Mouse (Mus musculus) liver, embryonic 11.5 days (tissue): ENCODE data around the gene Mroh8. TPM values are rescaled to one million over a fixed set of nuclear protein-coding genes. Genes with fewer than 3 reads are reported as not detected.

Experiments
- ATAC-seq: fragments of 200-750 bp; cut with Nextera tagmentation; replicated peaks from 2 replicates; pipeline ENCODE4 v1.8.0; 2017; ENCODE audit warnings: moderate number of reproducible peaks, mild to moderate bottlenecking, moderate TSS enrichment, moderate library complexity; ENCODE audit not compliant: low FRiP score
- DNase-seq: peaks from one replicate; pipeline ENCODE4 v3.0.0-alpha.2; 2017; ENCODE audit warnings: low spot score
- H3K27ac ChIP-seq: fragments of 300-500 bp; sonication (generic); 2 replicates; pipeline ENCODE4 v1.5.1; 2014; ENCODE audit warnings: mild to moderate bottlenecking, low read depth, low read length, control low read depth
- H3K27me3 ChIP-seq: fragments of 300-500 bp; sonication (generic); replicated peaks from 2 replicates; pipeline ENCODE4 v1.6.1; 2014; ENCODE audit warnings: low read length, mixed read lengths; ENCODE audit not compliant: control insufficient read depth, insufficient read depth
- H3K36me3 ChIP-seq: fragments of 300-500 bp; sonication (generic); 2 replicates; pipeline ENCODE4 v1.6.1; 2014; ENCODE audit warnings: mild to moderate bottlenecking, low read length, moderate library complexity, mixed read lengths; ENCODE audit not compliant: control insufficient read depth, insufficient read depth
- H3K4me1 ChIP-seq: fragments of 300-500 bp; sonication (generic); replicated peaks from 2 replicates; pipeline ENCODE4 v1.6.1; 2014; ENCODE audit warnings: low read length, mixed read lengths; ENCODE audit not compliant: control insufficient read depth, insufficient read depth
- H3K4me2 ChIP-seq: fragments of 300-500 bp; sonication (generic); 2 replicates; pipeline ENCODE4 v1.6.1; 2014; ENCODE audit warnings: mild to moderate bottlenecking, control low read depth, moderate library complexity
- H3K4me3 ChIP-seq: fragments of 300-500 bp; sonication (generic); 2 replicates; pipeline ENCODE4 v1.5.1; 2014; ENCODE audit warnings: low read depth, low read length, control low read depth
- H3K9ac ChIP-seq: fragments of 300-500 bp; sonication (generic); 2 replicates; pipeline ENCODE4 v1.6.1; 2014; ENCODE audit warnings: low read depth, low read length, control low read depth
- H3K9me3 ChIP-seq: fragments of 300-500 bp; sonication (generic); 2 replicates; pipeline ENCODE4 v1.6.1; 2016; ENCODE audit warnings: low read length, inconsistent platforms, mixed read lengths; ENCODE audit not compliant: control insufficient read depth
- WGBS: fragments of 180-500 bp; shearing (Covaris S2); extraction: QIAGEN DNeasy Blood & Tissue Kit; methylation state at CpG from one replicate; pipeline ENCODE4 v1.1.7; 2014; 5-methylcytosine and 5-hydroxymethylcytosine counted together
- polyA plus RNA-seq: library from polyadenylated mRNA; unstranded; fragments of >200 nt; fragmentation: Nextera tagmentation; extraction: Ambion mirVana; gene quantifications from 2 replicates; pipeline ENCODE4 v1.2.1, GENCODE M21; 2014

The Mroh8 gene
- polyA plus RNA-seq, 1 experiment from 2014 or later: 0.29 TPM

DNA sequence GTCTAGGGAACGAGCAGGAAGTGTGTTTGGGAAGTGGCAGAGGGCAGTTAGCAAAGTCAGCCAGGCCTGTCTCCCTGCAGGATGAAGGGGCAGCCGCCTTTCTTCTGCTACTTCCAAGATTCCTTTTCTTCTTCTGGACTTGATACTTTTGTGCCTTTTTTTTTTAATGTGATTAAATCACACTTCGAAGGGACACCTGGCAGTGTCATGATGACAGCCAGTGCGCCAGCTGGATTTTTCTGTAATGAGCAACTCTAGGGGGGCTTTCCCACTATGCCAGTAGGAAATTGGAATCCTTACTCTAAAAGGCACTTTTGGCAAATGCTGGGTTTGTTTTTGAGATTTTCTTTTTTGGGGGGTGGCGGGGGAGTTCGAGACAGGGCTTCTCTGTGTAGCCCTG, 36.1 kb upstream of the Mroh8 start:
- no peak overlapping the region for H3K27ac ChIP-seq
- peaks cover 63% of the 10 kb centered on the region for H3K36me3 ChIP-seq
- no peaks in the 10 kb centered on the region for H3K4me1 ChIP-seq
- H3K4me2 ChIP-seq: no peak overlapping the region
- WGBS: 88% methylated on average over 6 of the region's 6 CpGs
- no peak overlapping the region for H3K4me3 ChIP-seq
- H3K9ac ChIP-seq: no peak overlapping the region
- H3K27me3 ChIP-seq: no peaks in the 10 kb centered on the region
- ATAC-seq: no peak
- H3K9me3 ChIP-seq: no peaks in the 10 kb centered on the region
- DNase-seq: no peak

DNA sequence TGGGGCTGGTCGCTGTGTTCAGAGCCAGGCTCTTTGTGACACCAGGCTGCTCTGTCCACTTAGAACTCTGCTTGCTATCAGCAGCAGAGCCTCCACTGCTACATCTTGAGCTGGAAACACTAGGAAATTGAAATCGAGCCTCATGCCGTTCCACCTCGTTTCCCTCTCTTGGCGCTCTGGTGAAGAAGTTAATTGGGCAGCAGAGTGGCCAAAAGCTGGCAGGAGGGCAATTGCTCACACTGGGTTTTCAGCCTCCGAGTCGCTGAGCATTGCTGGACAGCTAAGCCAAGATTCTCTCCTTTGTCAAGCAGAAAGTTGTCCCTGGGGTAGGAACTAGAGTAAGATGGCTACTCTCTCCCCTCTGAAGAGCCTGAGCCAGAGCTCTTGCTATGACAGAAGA, 35.0 kb upstream of the Mroh8 start:
- Histone ChIP-seq H3K4me3 (no peak overlapping the region), H3K4me2 (no peak overlapping the region), H3K4me1 (no peaks in the 10 kb centered on the region), H3K9me3 (no peaks in the 10 kb centered on the region), H3K27ac (no peak overlapping the region), H3K27me3 (no peaks in the 10 kb centered on the region), H3K36me3 (peaks cover 56% of the 10 kb centered on the region), H3K9ac (no peak overlapping the region)
- no peak for DNase-seq
- no peak for ATAC-seq
- WGBS: 89% methylated on average over 7 of the region's 7 CpGs

DNA sequence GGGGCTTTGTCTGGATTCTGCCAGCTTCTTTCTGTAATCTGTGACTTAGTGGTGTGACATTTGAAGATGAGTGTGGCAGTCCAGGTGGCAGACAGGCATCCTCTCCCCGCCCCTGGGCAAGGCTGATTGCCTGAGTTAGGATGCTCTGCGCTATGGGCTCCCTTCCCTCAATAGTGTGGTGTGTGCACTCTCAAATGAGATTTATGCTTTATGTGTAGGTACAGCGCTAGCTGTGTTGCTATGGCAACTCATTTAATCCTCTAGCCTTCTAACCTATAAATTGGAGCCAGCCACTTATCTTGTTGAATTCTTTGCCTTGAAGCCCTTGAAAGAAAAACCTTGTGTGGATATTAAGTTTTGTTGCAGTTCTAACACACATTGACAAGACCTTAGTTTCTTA, 34.4 kb upstream of the Mroh8 start:
- no peak for ATAC-seq
- no peaks in the 10 kb centered on the region for H3K4me1 ChIP-seq
- H3K9me3 ChIP-seq: no peaks in the 10 kb centered on the region
- no peak overlapping the region for H3K9ac ChIP-seq
- no peaks in the 10 kb centered on the region for H3K27me3 ChIP-seq
- H3K4me3 ChIP-seq: no peak overlapping the region
- 97% methylated on average over 3 of the region's 3 CpGs for WGBS
- no peak for DNase-seq
- H3K4me2 ChIP-seq: no peak overlapping the region
- no peak overlapping the region for H3K27ac ChIP-seq
- H3K36me3 ChIP-seq: peaks cover 58% of the 10 kb centered on the region

DNA sequence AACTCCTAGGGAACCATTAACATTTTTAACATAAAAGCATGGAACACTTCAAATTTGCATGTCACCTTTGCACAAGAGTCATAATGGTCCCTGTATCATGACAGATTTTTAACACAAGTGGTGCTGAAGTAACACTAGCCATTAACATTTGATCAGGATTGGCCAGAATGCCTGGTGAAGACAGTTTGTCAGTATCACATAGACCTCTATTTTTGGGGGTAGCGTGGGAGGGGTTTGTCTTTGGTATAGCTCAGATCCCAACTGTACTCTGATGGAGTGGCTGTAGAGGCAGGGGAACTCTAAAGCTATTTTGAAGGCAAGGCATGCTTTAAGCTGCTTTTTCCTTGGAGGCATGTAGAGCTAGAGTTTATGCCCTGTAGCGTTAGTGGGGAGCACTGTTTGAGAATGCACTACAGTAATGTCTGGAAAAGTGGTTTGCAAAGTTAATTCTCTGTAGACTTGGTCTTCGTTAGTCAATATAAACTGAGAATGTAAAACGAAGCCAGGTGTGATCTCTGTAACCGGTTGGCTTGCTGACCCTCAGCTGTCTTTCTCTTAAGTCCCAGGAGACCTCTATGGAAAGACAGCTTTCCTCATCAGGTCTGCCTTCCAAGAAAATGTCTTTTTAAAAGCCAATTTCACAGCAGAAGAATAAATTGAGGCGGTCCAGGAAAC, 31.8 kb upstream of the Mroh8 start:
- no peak for ATAC-seq
- WGBS: 90% methylated on average over 6 of the region's 6 CpGs
- Histone ChIP-seq H3K9me3 (no peaks in the 10 kb centered on the region), H3K4me3 (no peak overlapping the region), H3K36me3 (peaks cover 50% of the 10 kb centered on the region), H3K4me2 (no peak overlapping the region), H3K27me3 (no peaks in the 10 kb centered on the region), H3K9ac (no peak overlapping the region), H3K27ac (no peak overlapping the region), H3K4me1 (no peaks in the 10 kb centered on the region)
- no peak for DNase-seq

DNA sequence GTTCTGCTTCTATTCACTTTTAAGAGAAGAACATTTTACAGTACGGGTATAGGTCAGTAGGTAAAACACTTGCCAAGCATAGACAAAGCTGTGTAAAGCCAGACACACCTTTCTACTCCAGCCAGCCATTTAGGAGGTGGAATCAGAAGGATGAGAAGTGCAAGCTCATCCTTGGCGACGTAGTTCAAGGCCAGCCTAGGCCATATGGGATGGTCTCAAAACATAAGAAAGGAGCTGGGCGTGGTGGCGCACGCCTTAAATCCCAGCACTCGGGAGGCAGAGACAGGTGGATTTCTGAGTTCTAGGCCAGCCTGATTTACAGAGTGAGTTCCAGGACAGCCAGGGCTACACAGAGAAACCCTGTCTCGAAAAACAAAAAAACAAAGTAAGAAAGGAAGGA, 30.3 kb upstream of the Mroh8 start:
- no peak overlapping the region for H3K4me3 ChIP-seq
- H3K9ac ChIP-seq: no peak overlapping the region
- H3K36me3 ChIP-seq: peaks cover 44% of the 10 kb centered on the region
- H3K9me3 ChIP-seq: no peaks in the 10 kb centered on the region
- 91% methylated on average over 8 of the region's 8 CpGs for WGBS
- no peak overlapping the region for H3K4me2 ChIP-seq
- no peak for ATAC-seq
- no peaks in the 10 kb centered on the region for H3K27me3 ChIP-seq
- H3K4me1 ChIP-seq: no peaks in the 10 kb centered on the region
- H3K27ac ChIP-seq: no peak overlapping the region
- no peak for DNase-seq

DNA sequence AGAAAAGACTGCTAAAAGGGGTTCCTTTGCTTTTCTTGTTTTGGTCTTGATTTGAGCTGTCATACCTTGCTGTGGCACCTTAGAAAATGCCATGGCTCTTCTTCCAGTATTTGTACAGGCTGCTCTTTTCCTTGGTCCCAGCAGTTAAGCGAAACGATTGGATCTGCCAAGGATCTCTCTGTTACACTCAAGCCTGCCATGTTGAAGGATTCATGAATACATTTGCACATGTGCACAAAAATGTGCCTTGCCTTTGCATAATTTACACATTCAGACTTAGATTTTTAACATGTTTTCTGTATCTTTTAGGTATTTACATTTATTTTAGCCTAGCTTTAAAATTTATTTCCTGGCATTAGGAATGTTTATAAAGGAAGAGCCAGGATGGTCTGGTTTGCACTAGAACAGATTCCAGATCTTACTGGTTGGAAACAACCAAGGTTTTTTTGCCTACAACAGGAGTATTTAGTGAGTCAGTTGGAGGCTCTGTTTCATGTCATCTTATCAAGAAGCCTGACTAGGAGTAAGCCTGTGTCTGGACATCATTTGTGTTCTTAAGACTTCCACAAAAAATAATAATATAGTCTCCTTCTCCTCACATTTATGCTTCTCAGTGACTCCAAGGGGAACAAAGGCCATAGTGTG, 29.0 kb upstream of the Mroh8 start:
- Histone ChIP-seq H3K9me3 (no peaks in the 10 kb centered on the region), H3K36me3 (peaks cover 45% of the 10 kb centered on the region), H3K4me1 (no peaks in the 10 kb centered on the region), H3K27me3 (no peaks in the 10 kb centered on the region), H3K4me2 (no peak overlapping the region), H3K9ac (no peak overlapping the region), H3K4me3 (no peak overlapping the region), H3K27ac (peak overlapping the region; percentile 49)
- DNase-seq (no peak), ATAC-seq (no peak)
- 84% methylated on average over 2 of the region's 2 CpGs for whole genome bisulfite sequencing

DNA sequence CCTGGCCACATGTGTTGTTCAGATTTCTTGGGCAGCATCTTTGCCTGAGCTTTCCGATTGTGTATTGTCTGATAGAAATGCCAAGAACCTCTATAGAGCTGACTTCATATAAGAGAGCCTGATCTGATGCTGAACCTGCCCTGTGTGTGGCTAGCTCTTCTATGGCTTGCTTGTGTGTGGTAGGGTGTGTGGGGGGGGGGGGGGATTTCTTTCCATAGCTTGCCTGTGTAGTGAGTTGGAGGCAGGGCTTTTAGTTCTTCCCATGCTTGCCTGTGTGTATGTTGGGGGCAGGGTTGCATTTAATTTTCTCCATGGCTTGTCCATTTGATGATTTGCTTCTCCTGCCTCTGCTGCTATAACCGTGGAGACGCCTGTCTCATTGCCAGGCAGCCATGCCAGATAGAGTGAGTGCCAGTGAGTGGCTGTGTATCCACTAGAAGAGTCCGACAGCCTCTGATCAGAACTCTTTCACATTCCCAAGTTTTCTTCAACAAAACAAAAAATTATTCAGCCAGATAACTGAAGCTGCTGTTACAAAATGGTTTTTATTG, 28.4 kb upstream of the Mroh8 start:
- ATAC-seq (no peak), DNase-seq (no peak)
- Histone ChIP-seq H3K9me3 (no peaks in the 10 kb centered on the region), H3K4me3 (no peak overlapping the region), H3K27ac (peak overlapping the region; percentile 38; the same call in 1 of the 2 replicates), H3K4me2 (no peak overlapping the region), H3K36me3 (peaks cover 46% of the 10 kb centered on the region), H3K4me1 (no peaks in the 10 kb centered on the region), H3K9ac (no peak overlapping the region), H3K27me3 (no peaks in the 10 kb centered on the region)
- WGBS: 92% methylated on average over 4 of the region's 4 CpGs

DNA sequence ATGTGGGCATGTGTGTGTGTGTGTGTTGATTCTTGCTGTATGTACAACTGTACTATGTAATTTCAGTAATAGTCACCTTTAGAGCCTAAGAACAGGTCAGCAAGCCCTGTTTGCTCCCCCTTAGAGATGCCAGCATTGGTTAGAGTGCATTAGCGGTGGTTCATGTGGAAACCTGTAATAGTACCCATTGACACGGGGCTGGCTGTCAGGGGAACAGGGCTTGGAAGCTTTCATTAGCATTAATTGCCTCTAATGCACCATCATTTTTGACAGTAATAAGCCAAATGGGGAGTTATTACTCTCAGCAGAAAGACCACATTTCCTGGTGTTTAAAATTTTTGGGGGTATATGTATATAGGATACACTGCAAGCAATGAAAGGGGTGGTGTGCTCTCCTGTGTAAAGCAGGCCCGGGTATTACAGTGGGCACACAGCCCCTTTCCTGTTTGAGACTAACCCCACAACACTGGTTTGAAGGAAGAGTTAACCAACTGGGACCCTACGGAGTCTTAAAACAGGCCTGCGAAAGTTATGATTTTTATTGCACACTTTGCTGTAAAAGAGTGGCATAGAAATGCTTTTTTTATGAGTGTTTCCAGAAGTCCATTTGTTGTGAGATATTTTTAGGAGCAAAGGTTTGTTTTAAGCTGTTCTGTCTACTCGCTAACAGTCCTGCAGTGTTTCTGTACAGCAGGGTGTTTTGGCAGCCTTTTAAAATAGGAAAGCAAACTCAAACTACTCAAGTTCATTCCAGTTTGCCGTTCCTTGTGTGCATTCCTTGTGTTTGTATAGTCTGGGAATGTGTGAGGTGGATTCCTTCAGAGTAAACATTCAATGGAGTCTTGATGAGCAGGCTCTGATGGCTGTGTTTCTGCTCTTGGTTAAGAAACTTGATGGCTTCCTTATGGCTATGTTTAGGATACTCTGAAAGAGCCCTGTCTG, 27.0 kb upstream of the Mroh8 start:
- no peak for ATAC-seq
- no peak overlapping the region for H3K27ac ChIP-seq
- DNase-seq: no peak

More for the DNA sequence above, 27.0 kb upstream of the Mroh8 start:
- no peak overlapping the region for H3K4me2 ChIP-seq
- no peak overlapping the region for H3K9ac ChIP-seq
- no peaks in the 10 kb centered on the region for H3K4me1 ChIP-seq
- H3K4me3 ChIP-seq: no peak overlapping the region
- peaks cover 45% of the 10 kb centered on the region for H3K36me3 ChIP-seq
- H3K9me3 ChIP-seq: no peaks in the 10 kb centered on the region
- WGBS: 82% methylated on average over 7 of the region's 7 CpGs
- no peaks in the 10 kb centered on the region for H3K27me3 ChIP-seq
